Mouse (Mus musculus) hindbrain, embryonic 12.5 days (tissue): Measurements from ENCODE around the gene Ndufb10. TPM values are rescaled to one million over a fixed set of nuclear protein-coding genes. Genes with fewer than 3 reads are reported as not detected.
A peak's percentile ranks its signal among the peaks of the same experiment; 100 is the strongest.
"Not testable (repeated sequence)": the region's sequence is repeated elsewhere in the genome, so short reads cannot be mapped to it uniquely, and the experiment has no call there.

Experiments used
- ATAC-seq: fragments of 200-750 bp; cut with Nextera tagmentation; 2 replicates; pipeline ENCODE4 v1.8.0; 2017; ENCODE audit warnings: moderate TSS enrichment; ENCODE audit not compliant: low FRiP score
- H3K27ac ChIP-seq: fragments of 300-500 bp; sonication (generic); 2 replicates; pipeline ENCODE4 v1.5.1; 2016; ENCODE audit warnings: mild to moderate bottlenecking
- H3K27me3 ChIP-seq: fragments of 300-500 bp; sonication (generic); 2 replicates; pipeline ENCODE4 v1.6.1; 2016; ENCODE audit warnings: mild to moderate bottlenecking
- H3K36me3 ChIP-seq: fragments of 300-500 bp; sonication (generic); 2 replicates; pipeline ENCODE4 v1.6.1; 2016; ENCODE audit warnings: mild to moderate bottlenecking
- H3K4me1 ChIP-seq: fragments of 300-500 bp; sonication (generic); 2 replicates; pipeline ENCODE4 v1.6.1; 2016
- H3K4me2 ChIP-seq: fragments of 300-500 bp; sonication (generic); replicated peaks from 2 replicates; pipeline ENCODE4 v1.6.1; 2016; ENCODE audit warnings: mild to moderate bottlenecking
- H3K4me3 ChIP-seq: fragments of 300-500 bp; sonication (generic); 2 replicates; pipeline ENCODE4 v1.5.1; 2016; ENCODE audit warnings: mild to moderate bottlenecking
- H3K9ac ChIP-seq: fragments of 300-500 bp; sonication (generic); 2 replicates; pipeline ENCODE4 v1.6.1; 2016; ENCODE audit warnings: mild to moderate bottlenecking, moderate library complexity
- H3K9me3 ChIP-seq: fragments of 300-500 bp; sonication (generic); replicated peaks from 2 replicates; pipeline ENCODE4 v1.6.1; 2016; ENCODE audit warnings: mild to moderate bottlenecking
- WGBS: fragments of 180-500 bp; shearing (Covaris S2); methylation state at CpG from one replicate; pipeline ENCODE4 v1.1.7; 2016; 5-methylcytosine and 5-hydroxymethylcytosine counted together
- polyA plus RNA-seq: library from polyadenylated mRNA; unstranded; fragments of >200 nt; fragmentation: Nextera tagmentation; extraction: Ambion mirVana; gene quantifications from 2 replicates; pipeline ENCODE4 v1.2.1, GENCODE M21; 2016

Gene Ndufb10
- polyA plus RNA-seq, 1 experiment from 2014 or later, result 214 TPM

GRCm38 (mm10) chr17:24730787-24731186 lies 6.5 kb upstream of the Ndufb10 start:
- Histone ChIP-seq H3K9ac (no peak overlapping the region), H3K4me1 (0 out of 2 replicates have a peak, but pooled peaks cover under 1% of the 10 kb centered on the region), H3K27ac (no peak overlapping the region), H3K4me3 (no peak overlapping the region), H3K27me3 (peaks cover 12% of the 10 kb centered on the region; the same call in 1 of the 2 replicates), H3K4me2 (no peak overlapping the region), H3K36me3 (no peaks in the 10 kb centered on the region), H3K9me3 (no peaks in the 10 kb centered on the region)
- no peak for ATAC-seq
- 85% methylated on average over 14 of the region's 14 CpGs for WGBS

- Histone ChIP-seq H3K4me3 (no peak overlapping the region), H3K9me3 (no peaks in the 10 kb centered on the region), H3K4me1 (no peaks in the 10 kb centered on the region), H3K27ac (no peak overlapping the region), H3K36me3 (no peaks in the 10 kb centered on the region), H3K4me2 (no peak overlapping the region), H3K27me3 (peaks cover 12% of the 10 kb centered on the region; the same call in 1 of the 2 replicates), H3K9ac (no peak overlapping the region)
- WGBS, result 86% methylated on average over 6 of the region's 6 CpGs
- no peak for ATAC-seq
These were observed 4.8 kb upstream of the Ndufb10 start for GRCm38 (mm10) chr17:24729067-24729466.

- H3K9ac ChIP-seq, result no peak overlapping the region
- ATAC-seq, result no peak
- no peak overlapping the region for H3K4me2 ChIP-seq
- 73% methylated on average over 17 of the region's 17 CpGs for WGBS
- H3K4me1 ChIP-seq, result peaks cover 5% of the 10 kb centered on the region
- H3K27ac ChIP-seq, result no peak overlapping the region
- H3K27me3 ChIP-seq, result peaks cover 12% of the 10 kb centered on the region; the same call in 1 of the 2 replicates
- no peaks in the 10 kb centered on the region for H3K9me3 ChIP-seq
- H3K36me3 ChIP-seq, result no peaks in the 10 kb centered on the region
- no peak overlapping the region for H3K4me3 ChIP-seq
These were observed 3.9 kb upstream of the Ndufb10 start for GRCm38 (mm10) chr17:24728184-24728583.

- peaks cover 12% of the 10 kb centered on the region; the same call in 1 of the 2 replicates for H3K27me3 ChIP-seq
- peaks cover 10% of the 10 kb centered on the region for H3K4me1 ChIP-seq
- H3K9ac ChIP-seq, result no peak within 1 kb of the TSS
- 66% methylated on average over 2 of the region's 2 CpGs for WGBS
- no peaks in the 10 kb centered on the region for H3K9me3 ChIP-seq
- H3K4me2 ChIP-seq, result no peak within 1 kb of the TSS
- no peak within 1 kb of the TSS for H3K27ac ChIP-seq
- ATAC-seq, result no peak
- peaks cover under 1% of the 10 kb centered on the region for H3K36me3 ChIP-seq
- no peak within 1 kb of the TSS for H3K4me3 ChIP-seq
These were observed 3.3 kb upstream of the Ndufb10 start, which contains the start of gene Rpl3l for GRCm38 (mm10) chr17:24727618-24728017. TSS of gene Rpl3l (plus strand) at chr17:24727820.

GRCm38 (mm10) chr17:24725637-24726390 lies 1.5 kb upstream of the Ndufb10 start:
- Histone ChIP-seq H3K4me3 (no peak overlapping the region), H3K9ac (no peak overlapping the region), H3K27ac (no peak overlapping the region), H3K9me3 (no peaks in the 10 kb centered on the region), H3K4me2 (no peak overlapping the region), H3K36me3 (peaks cover 17% of the 10 kb centered on the region), H3K27me3 (0 out of 2 replicates have a peak, but pooled peaks cover 2% of the 10 kb centered on the region), H3K4me1 (peaks cover 25% of the 10 kb centered on the region)
- ATAC-seq, result no peak
- WGBS, result 71% methylated on average over 3 of the region's 3 CpGs

- peaks cover 30% of the 10 kb centered on the region for H3K4me1 ChIP-seq
- H3K4me2 ChIP-seq, result peak overlapping the region; percentile 96
- H3K9ac ChIP-seq, result peak overlapping the region; percentile 92
- no peaks in the 10 kb centered on the region for H3K9me3 ChIP-seq
- peaks cover 17% of the 10 kb centered on the region for H3K36me3 ChIP-seq
- under 1% methylated on average over 15 of the region's 15 CpGs for WGBS
- peak overlapping the region; percentile 80 for H3K27ac ChIP-seq
- 0 out of 2 replicates have a peak, but pooled peaks cover 2% of the 10 kb centered on the region for H3K27me3 ChIP-seq
- peak overlapping the region; percentile 68 for H3K4me3 ChIP-seq
- ATAC-seq, result peak; percentile 9; the same call in 1 of the 2 replicates
These were observed 447 bp downstream of the Ndufb10 start for GRCm38 (mm10) chr17:24723881-24724180.

- WGBS, result 4% methylated on average over 12 of the region's 12 CpGs
- H3K27ac ChIP-seq, result peak overlapping the region; percentile 80
These were observed 977 bp downstream of the Ndufb10 start for GRCm38 (mm10) chr17:24723122-24723880.

GRCm38 (mm10) chr17:24722220-24722924 lies 1.9 kb downstream of the Ndufb10 start:
- 0 out of 2 replicates have a peak, but pooled peaks cover 2% of the 10 kb centered on the region for H3K27me3 ChIP-seq
- H3K4me3 ChIP-seq, result no peak overlapping the region
- H3K4me1 ChIP-seq, result peaks cover 32% of the 10 kb centered on the region
- WGBS, result 36% methylated on average over 13 of the region's 13 CpGs
- no peak overlapping the region for H3K4me2 ChIP-seq
- H3K9ac ChIP-seq, result 0 out of 2 replicates have a peak overlapping the region, but pooled peaks have one; percentile 23
- no peaks in the 10 kb centered on the region for H3K9me3 ChIP-seq
- peaks cover 17% of the 10 kb centered on the region for H3K36me3 ChIP-seq
- H3K27ac ChIP-seq, result 0 out of 2 replicates have a peak overlapping the region, but pooled peaks have one; percentile 4
- ATAC-seq, result no peak

More at GRCm38 (mm10) chr17:24723122-24723880, 977 bp downstream of the Ndufb10 start:
- Histone ChIP-seq H3K9ac (peak overlapping the region; percentile 92), H3K27me3 (0 out of 2 replicates have a peak, but pooled peaks cover 2% of the 10 kb centered on the region), H3K36me3 (peaks cover 17% of the 10 kb centered on the region), H3K4me3 (peak overlapping the region; percentile 68), H3K4me1 (peaks cover 32% of the 10 kb centered on the region), H3K4me2 (peak overlapping the region; percentile 96), H3K9me3 (no peaks in the 10 kb centered on the region)
- no peak for ATAC-seq

- ATAC-seq, H3K27me3 ChIP-seq, H3K9me3 ChIP-seq, H3K27ac ChIP-seq: not testable (repeated sequence)
- Histone ChIP-seq H3K4me1 (peaks cover 32% of the 10 kb centered on the region), H3K4me2 (peak overlapping the region; percentile 83), H3K9ac (peak overlapping the region; percentile 54), H3K4me3 (peak overlapping the region; percentile 24), H3K36me3 (peaks cover 22% of the 10 kb centered on the region)
- WGBS, result 70% methylated on average over 7 of the region's 7 CpGs
These were observed 2.8 kb downstream of the Ndufb10 start for GRCm38 (mm10) chr17:24721383-24721955.

GRCm38 (mm10) chr17:24720616-24721015 lies 3.7 kb downstream of the Ndufb10 start:
- Histone ChIP-seq H3K36me3 (peaks cover 28% of the 10 kb centered on the region), H3K4me3 (peak overlapping the region; percentile 86), H3K4me1 (peaks cover 32% of the 10 kb centered on the region), H3K9ac (peak overlapping the region; percentile 88), H3K4me2 (peak overlapping the region; percentile 83)
- not testable (repeated sequence) for ATAC-seq, H3K9me3 ChIP-seq, H3K27me3 ChIP-seq, H3K27ac ChIP-seq
- WGBS, result 2% methylated on average over 11 of the region's 11 CpGs

GRCm38 (mm10) chr17:24719494-24720222 lies 4.6 kb downstream of the Ndufb10 start:
- peak overlapping the region; percentile 89 for H3K9ac ChIP-seq

More at GRCm38 (mm10) chr17:24719494-24720222, 4.6 kb downstream of the Ndufb10 start:
- Histone ChIP-seq H3K9me3 (no peaks in the 10 kb centered on the region), H3K27ac (peak overlapping the region; percentile 88), H3K36me3 (peaks cover 29% of the 10 kb centered on the region), H3K4me2 (peak overlapping the region; percentile 83), H3K4me1 (peaks cover 32% of the 10 kb centered on the region), H3K4me3 (peak overlapping the region; percentile 86), H3K27me3 (no peaks in the 10 kb centered on the region)
- peak; percentile 98 for ATAC-seq
- WGBS, result under 1% methylated on average over 61 of the region's 61 CpGs
